Mouse (Mus musculus) neural tube, embryonic 11.5 days (tissue): ENCODE results near the gene Zfp710. TPM values are rescaled to one million over a fixed set of nuclear protein-coding genes. Genes with fewer than 3 reads are reported as not detected.

Experiments
- ATAC-seq: fragments of 200-750 bp; cut with Nextera tagmentation; 2 replicates; pipeline ENCODE4 v1.8.0; 2017; ENCODE audit warnings: moderate number of reproducible peaks, mild to moderate bottlenecking, moderate TSS enrichment, moderate library complexity; ENCODE audit not compliant: insufficient read depth, low FRiP score, low TSS enrichment
- DNase-seq: peaks from one replicate; pipeline ENCODE4 v3.0.0-alpha.2; 2015; ENCODE audit warnings: low spot score
- H3K27ac ChIP-seq: fragments of 300-500 bp; sonication (generic); 2 replicates; pipeline ENCODE4 v1.5.1; 2014; ENCODE audit warnings: low read depth, mild to moderate bottlenecking, low read length
- H3K27me3 ChIP-seq: fragments of 300-500 bp; sonication (generic); 2 replicates; pipeline ENCODE4 v1.6.1; 2014; ENCODE audit warnings: mild to moderate bottlenecking, low read length, mixed read lengths; ENCODE audit not compliant: control insufficient read depth, insufficient read depth
- H3K36me3 ChIP-seq: fragments of 300-500 bp; sonication (generic); 2 replicates; pipeline ENCODE4 v1.6.1; 2014; ENCODE audit warnings: mild to moderate bottlenecking, low read length, moderate library complexity, mixed read lengths; ENCODE audit not compliant: control insufficient read depth, insufficient read depth
- H3K4me1 ChIP-seq: fragments of 300-500 bp; sonication (generic); 2 replicates; pipeline ENCODE4 v1.6.1; 2014; ENCODE audit warnings: low read length, mixed read lengths; ENCODE audit not compliant: control insufficient read depth, insufficient read depth
- H3K4me2 ChIP-seq: fragments of 300-500 bp; sonication (generic); 2 replicates; pipeline ENCODE4 v1.6.1; 2014; ENCODE audit warnings: low read depth, mild to moderate bottlenecking, moderate library complexity
- H3K4me3 ChIP-seq: fragments of 300-500 bp; sonication (generic); 2 replicates; pipeline ENCODE4 v1.5.1; 2014; ENCODE audit warnings: low read depth, low read length
- H3K9ac ChIP-seq: fragments of 300-500 bp; sonication (generic); 2 replicates; pipeline ENCODE4 v1.6.1; 2014; ENCODE audit warnings: mild to moderate bottlenecking, low read length
- H3K9me3 ChIP-seq: fragments of 300-500 bp; sonication (generic); 2 replicates; pipeline ENCODE4 v1.6.1; 2016; ENCODE audit warnings: low read length; ENCODE audit not compliant: control insufficient read depth
- WGBS: fragments of 180-500 bp; shearing (Covaris S2); extraction: QIAGEN DNeasy Blood & Tissue Kit; methylation state at CpG from one replicate; pipeline ENCODE4 v1.1.7; 2014; 5-methylcytosine and 5-hydroxymethylcytosine counted together
- polyA plus RNA-seq: library from polyadenylated mRNA; unstranded; fragments of >200 nt; fragmentation: Nextera tagmentation; extraction: Ambion mirVana; gene quantifications from 2 replicates; pipeline ENCODE4 v1.2.1, GENCODE M21; 2014

Zfp710 gene
- polyA plus RNA-seq, 1 experiment from 2014 or later = 21.9 TPM

- WGBS = 72% methylated on average over 1 of the region's 1 CpGs
- H3K9me3 ChIP-seq = no peaks in the 10 kb centered on the region
- ATAC-seq (no peak), DNase-seq (no peak)
- H3K27me3 ChIP-seq = no peaks in the 10 kb centered on the region
- no peak overlapping the region for H3K4me3 ChIP-seq
- no peak overlapping the region for H3K27ac ChIP-seq
- H3K36me3 ChIP-seq = no peaks in the 10 kb centered on the region
- H3K4me1 ChIP-seq = no peaks in the 10 kb centered on the region
- H3K9ac ChIP-seq = no peak overlapping the region
- no peak overlapping the region for H3K4me2 ChIP-seq
Measured at GRCm38 (mm10) chr7:80138375-80138774, 113.8 kb downstream of the Zfp710 start.

DNA sequence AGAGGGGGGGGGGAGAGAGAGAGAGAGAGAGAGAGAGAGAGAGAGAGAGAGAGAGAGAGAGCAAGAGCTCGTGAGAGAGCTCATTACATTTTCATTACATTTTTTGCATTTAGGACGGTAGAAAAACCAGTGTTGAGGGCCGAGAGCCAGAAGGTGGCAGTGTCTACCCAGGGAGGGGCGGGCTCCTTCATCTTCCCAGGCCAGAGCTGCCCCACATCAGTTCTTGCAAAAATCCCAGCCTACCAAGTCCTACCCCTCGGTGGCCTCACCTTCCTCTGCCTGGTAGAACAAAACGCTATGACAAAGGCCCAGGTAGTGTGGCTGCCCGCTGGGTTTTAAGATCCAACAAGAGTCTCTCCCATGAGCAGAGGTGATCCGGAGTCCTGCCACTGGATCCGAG is 116.2 kb downstream of the Zfp710 start:
- no peak overlapping the region for H3K27ac ChIP-seq
- DNase-seq (peak; percentile 84), ATAC-seq (peak; percentile 38; the same call in 1 of the 2 replicates)
- no peaks in the 10 kb centered on the region for H3K9me3 ChIP-seq
- H3K9ac ChIP-seq = no peak overlapping the region
- H3K4me3 ChIP-seq = no peak overlapping the region
- H3K4me1 ChIP-seq = no peaks in the 10 kb centered on the region
- H3K27me3 ChIP-seq = no peaks in the 10 kb centered on the region
- H3K4me2 ChIP-seq = no peak overlapping the region
- WGBS = 19% methylated on average over 9 of the region's 9 CpGs
- no peaks in the 10 kb centered on the region for H3K36me3 ChIP-seq

Other genes with a start within 250 kb of the Zfp710 start
- gene Mesp1, start 231.0 kb upstream of the Zfp710 start, polyA plus RNA-seq = not detected in 2 replicates
- gene Mesp2, start 214.1 kb upstream of the Zfp710 start, polyA plus RNA-seq = 0.20 and 0.76 TPM in 2 replicates
- gene Anpep, start 163.8 kb upstream of the Zfp710 start, polyA plus RNA-seq = 7.1 and 7.9 TPM in 2 replicates
- gene Ap3s2, start 104.2 kb upstream of the Zfp710 start, polyA plus RNA-seq = 53.2 and 54.0 TPM in 2 replicates
- gene Arpin, start 89.5 kb upstream of the Zfp710 start, polyA plus RNA-seq = 20.8 and 22.6 TPM in 2 replicates
- gene Idh2, start 90.6 kb downstream of the Zfp710 start, polyA plus RNA-seq = 371 and 381 TPM in 2 replicates
- 10.5 and 12.1 TPM in 2 replicates for gene Sema4b, start 162.0 kb downstream of the Zfp710 start, polyA plus RNA-seq
- gene Cib1, start 208.0 kb downstream of the Zfp710 start, polyA plus RNA-seq = 53.2 and 65.5 TPM in 2 replicates
- gene Gdpgp1, start 208.1 kb downstream of the Zfp710 start, polyA plus RNA-seq = 4.5 and 4.9 TPM in 2 replicates
- 1.3 and 2.1 TPM in 2 replicates for gene Ttll13, start 221.6 kb downstream of the Zfp710 start, polyA plus RNA-seq
- 42.9 and 43.3 TPM in 2 replicates for gene Ngrn, start 236.4 kb downstream of the Zfp710 start, polyA plus RNA-seq
- gene Vps33b, start 244.8 kb downstream of the Zfp710 start, polyA plus RNA-seq = 15.1 and 15.8 TPM in 2 replicates